Mouse (Mus musculus): ENCODE data around the gene Dcun1d3. TPM values are rescaled to one million over a fixed set of nuclear protein-coding genes. Genes with fewer than 3 reads are reported as not detected.
A peak's percentile ranks its signal among the peaks of the same experiment; 100 is the strongest.

Gene Dcun1d3
- polyA plus RNA-seq, 1 experiment from 2014 or later, result 10.0 TPM

DNA sequence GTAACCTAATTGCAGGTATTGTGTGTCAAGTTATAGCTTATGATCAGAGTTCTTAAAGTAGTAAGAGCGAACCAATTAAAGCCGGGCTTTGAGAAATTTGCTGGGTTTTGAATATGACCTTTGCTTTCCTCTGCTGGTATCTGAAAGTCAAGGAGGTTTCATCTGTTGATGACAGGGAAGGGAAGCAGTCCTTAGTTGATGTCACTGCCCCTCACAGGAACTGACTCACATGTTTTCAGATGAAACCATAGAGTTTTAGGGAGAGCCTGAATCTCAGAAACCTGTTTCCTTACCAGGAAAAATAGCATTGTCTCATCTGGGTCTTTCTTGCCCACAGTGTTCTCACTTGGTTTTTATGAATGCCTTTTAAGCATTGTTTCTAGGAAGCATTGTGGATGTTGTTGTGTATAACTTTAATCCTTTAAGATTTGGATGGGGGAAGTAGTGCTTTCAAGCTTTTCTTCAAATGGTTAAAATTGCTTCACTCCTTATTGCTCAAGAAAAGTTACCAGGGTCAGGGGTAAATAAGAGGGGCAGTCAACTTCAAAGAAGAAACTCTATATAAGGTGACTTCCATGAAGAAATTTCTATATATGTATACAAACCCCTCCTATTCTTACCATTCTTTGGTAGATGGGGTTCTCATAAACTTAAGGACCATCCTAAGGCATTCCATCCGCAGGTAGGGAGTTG lies 10.6 kb upstream of the Dcun1d3 start:
- WGBS, result 96% methylated on average over 3 of the region's 3 CpGs
- H3K36me3 ChIP-seq (ENCODE audit: control insufficient read depth, insufficient read depth, low read length), result no peaks in the 10 kb centered on the region
- no peak overlapping the region for H3K27ac ChIP-seq (ENCODE audit: low read depth, low read length)
- no peak overlapping the region for H3K4me2 ChIP-seq (ENCODE audit: low read depth, low read length)
- no peaks in the 10 kb centered on the region for H3K4me1 ChIP-seq (ENCODE audit: control insufficient read depth, insufficient read depth, low read length)
- no peaks in the 10 kb centered on the region for H3K27me3 ChIP-seq (ENCODE audit: control insufficient read depth, insufficient read depth, low read length)
- H3K4me3 ChIP-seq (ENCODE audit: low read depth, low read length), result no peak overlapping the region
- ATAC-seq (ENCODE audit: low read depth), result no peak
- H3K9ac ChIP-seq (replicated peaks; ENCODE audit: low read depth, low read length), result no peak overlapping the region
- no peaks in the 10 kb centered on the region for H3K9me3 ChIP-seq (ENCODE audit: control insufficient read depth, low read length)

DNA sequence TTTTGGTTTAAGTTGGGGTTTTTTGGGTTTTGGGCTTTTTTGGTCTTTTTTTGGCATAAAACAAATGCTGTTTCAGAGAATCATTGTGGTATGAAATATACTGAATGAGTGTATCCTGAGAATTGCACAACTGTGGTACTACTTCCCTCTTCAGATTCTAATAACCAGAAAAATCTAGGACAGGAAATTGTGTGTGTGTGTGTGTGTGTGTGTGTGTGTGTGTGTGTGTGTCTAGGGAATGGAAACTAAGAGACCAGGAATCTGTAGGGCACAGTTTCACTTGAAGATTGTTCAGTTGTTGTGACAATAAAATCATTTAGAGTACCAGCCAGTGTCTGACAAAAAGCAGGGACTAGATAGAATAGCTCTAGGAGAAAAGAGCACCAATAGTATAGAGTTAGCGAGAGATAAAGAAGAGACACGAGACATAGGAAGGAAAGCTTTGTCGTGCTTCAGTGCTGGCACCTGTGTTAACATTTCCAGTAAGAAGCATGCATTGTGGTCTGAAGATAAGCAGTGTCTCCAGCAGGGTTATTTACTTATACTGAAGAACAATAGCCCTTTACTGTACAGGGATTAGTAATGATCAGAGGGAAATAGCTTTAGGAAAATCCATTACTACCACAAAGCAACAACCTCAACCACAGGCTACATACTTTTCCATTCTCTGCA lies 3.4 kb upstream of the Dcun1d3 start:
- WGBS, result 69% methylated on average over 3 of the region's 3 CpGs
- H3K4me2 ChIP-seq (ENCODE audit: low read depth, low read length), result no peak overlapping the region
- H3K9ac ChIP-seq (replicated peaks; ENCODE audit: low read depth, low read length), result no peak overlapping the region
- no peak overlapping the region for H3K4me3 ChIP-seq (ENCODE audit: low read depth, low read length)
- H3K36me3 ChIP-seq (ENCODE audit: control insufficient read depth, insufficient read depth, low read length), result no peaks in the 10 kb centered on the region
- 0 out of 2 replicates have a peak, but pooled peaks cover 3% of the 10 kb centered on the region for H3K27me3 ChIP-seq (ENCODE audit: control insufficient read depth, insufficient read depth, low read length)
- no peak for ATAC-seq (ENCODE audit: low read depth)
- H3K27ac ChIP-seq (ENCODE audit: low read depth, low read length), result no peak overlapping the region
- peaks cover 9% of the 10 kb centered on the region for H3K4me1 ChIP-seq (ENCODE audit: control insufficient read depth, insufficient read depth, low read length)
- H3K9me3 ChIP-seq (ENCODE audit: control insufficient read depth, low read length), result no peaks in the 10 kb centered on the region

DNA sequence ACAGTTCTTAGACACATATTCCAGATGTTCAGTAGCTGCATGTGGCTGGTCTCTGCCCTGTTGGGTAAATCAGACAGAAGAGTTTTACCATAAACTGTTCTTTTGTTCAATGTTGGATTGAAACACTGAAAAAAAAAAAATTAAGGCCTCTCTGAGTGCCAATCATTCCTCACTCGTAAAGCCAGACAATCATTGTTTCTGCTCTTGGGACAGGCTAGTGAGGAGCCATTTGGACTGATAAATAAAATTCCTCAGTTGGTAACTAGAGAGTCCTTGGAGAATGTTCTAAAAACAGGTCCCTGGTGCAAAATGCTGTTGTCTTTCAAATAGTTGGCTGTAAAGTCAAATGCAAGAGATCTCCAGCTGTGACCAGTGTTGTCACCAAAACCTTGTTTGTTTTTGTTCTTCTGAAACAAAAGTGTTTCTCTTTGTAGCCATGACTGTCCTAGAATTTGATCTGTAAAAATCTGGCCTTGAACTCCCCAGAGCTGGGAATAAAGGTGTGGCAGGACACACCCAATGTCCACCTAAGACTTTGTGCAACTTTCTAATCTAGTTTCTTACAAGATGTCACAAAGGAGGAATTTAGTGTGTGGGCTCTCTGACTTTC lies 2.3 kb upstream of the Dcun1d3 start:
- no peak overlapping the region for H3K27ac ChIP-seq (ENCODE audit: low read depth, low read length)
- H3K36me3 ChIP-seq (ENCODE audit: control insufficient read depth, insufficient read depth, low read length), result no peaks in the 10 kb centered on the region
- H3K27me3 ChIP-seq (ENCODE audit: control insufficient read depth, insufficient read depth, low read length), result 0 out of 2 replicates have a peak, but pooled peaks cover 3% of the 10 kb centered on the region
- H3K9me3 ChIP-seq (ENCODE audit: control insufficient read depth, low read length), result no peaks in the 10 kb centered on the region
- peaks cover 14% of the 10 kb centered on the region for H3K4me1 ChIP-seq (ENCODE audit: control insufficient read depth, insufficient read depth, low read length)
- no peak for ATAC-seq (ENCODE audit: low read depth)
- H3K4me2 ChIP-seq (ENCODE audit: low read depth, low read length), result no peak overlapping the region
- no peak overlapping the region for H3K9ac ChIP-seq (replicated peaks; ENCODE audit: low read depth, low read length)
- WGBS, result 49% methylated on average over 1 of the region's 1 CpGs
- H3K4me3 ChIP-seq (ENCODE audit: low read depth, low read length), result no peak overlapping the region

DNA sequence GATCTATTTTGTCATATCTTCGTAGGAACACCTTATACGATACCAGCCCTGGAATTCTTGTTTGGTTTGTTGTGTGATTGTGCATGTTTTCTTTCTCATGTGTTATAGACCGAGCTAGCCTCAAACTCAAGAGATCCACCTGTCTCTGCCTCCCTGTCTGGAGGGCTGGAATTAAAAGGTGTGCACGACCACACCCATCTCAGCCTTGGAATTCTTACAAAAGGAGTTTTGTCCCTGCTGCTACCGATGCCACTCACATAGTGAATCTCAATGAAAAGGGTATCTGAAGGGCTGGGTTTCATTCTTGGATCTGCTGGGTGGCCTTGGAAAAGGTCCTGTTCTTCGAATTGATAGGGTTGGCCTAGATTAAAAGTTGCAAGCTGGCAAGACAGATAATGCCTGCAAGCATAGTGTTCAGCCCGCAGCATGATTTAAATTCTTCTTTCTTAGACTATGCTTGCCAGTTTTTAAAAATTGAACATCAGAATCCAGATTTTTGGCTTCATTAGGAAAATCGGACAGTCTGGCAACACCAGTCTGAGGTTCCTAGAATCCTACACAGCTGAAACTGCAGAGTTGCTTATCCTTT lies 1.5 kb upstream of the Dcun1d3 start:
- H3K4me1 ChIP-seq (ENCODE audit: control insufficient read depth, insufficient read depth, low read length), result peaks cover 14% of the 10 kb centered on the region
- 0 out of 2 replicates have a peak, but pooled peaks cover 3% of the 10 kb centered on the region for H3K27me3 ChIP-seq (ENCODE audit: control insufficient read depth, insufficient read depth, low read length)
- no peak for ATAC-seq (ENCODE audit: low read depth)
- no peak overlapping the region for H3K4me3 ChIP-seq (ENCODE audit: low read depth, low read length)
- no peak overlapping the region for H3K27ac ChIP-seq (ENCODE audit: low read depth, low read length)
- no peaks in the 10 kb centered on the region for H3K36me3 ChIP-seq (ENCODE audit: control insufficient read depth, insufficient read depth, low read length)
- H3K4me2 ChIP-seq (ENCODE audit: low read depth, low read length), result no peak overlapping the region
- WGBS, result 93% methylated on average over 8 of the region's 8 CpGs
- H3K9me3 ChIP-seq (ENCODE audit: control insufficient read depth, low read length), result no peaks in the 10 kb centered on the region
- H3K9ac ChIP-seq (replicated peaks; ENCODE audit: low read depth, low read length), result no peak overlapping the region

DNA sequence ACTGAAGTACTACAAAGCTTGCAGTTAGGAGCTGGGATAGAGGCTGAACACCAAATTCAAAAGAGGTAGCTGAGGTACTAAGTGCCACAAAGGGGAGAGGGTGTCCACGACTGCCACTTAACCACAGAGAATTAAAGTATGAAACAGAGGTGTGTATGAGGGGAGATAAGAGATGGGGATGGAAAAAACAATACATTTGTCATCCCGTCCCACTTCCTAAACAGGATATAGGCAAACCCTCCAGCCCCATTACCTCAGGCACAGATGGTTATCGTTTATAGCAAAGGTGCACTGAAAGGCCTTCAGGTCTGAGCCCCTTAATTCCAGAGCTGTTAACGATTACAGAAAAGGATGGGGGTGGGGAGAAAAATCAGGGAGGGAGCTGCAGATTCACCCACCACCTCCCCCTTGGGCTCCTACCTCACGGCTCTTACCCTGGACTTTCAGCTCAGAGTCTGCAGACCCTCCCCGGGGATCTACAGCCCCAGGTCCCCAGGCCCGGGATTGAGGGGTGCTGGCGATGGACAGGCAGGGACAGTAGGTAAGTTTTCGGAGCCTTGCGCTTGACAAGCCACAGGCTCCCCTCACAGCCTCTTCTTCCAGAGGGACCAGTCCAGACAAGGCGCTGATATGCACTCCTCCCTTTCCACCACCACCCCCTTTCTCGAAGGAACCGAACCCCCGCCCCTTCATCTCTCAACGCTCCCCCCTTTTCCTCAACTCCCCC lies 1.1 kb downstream of the Dcun1d3 start:
- 0 out of 2 replicates have a peak, but pooled peaks cover 3% of the 10 kb centered on the region for H3K27me3 ChIP-seq (ENCODE audit: control insufficient read depth, insufficient read depth, low read length)
- ATAC-seq (ENCODE audit: low read depth), result peak; percentile 60
- H3K4me2 ChIP-seq (ENCODE audit: low read depth, low read length), result peak overlapping the region; percentile 80
- peak overlapping the region; percentile 84 for H3K9ac ChIP-seq (replicated peaks; ENCODE audit: low read depth, low read length)
- peak overlapping the region; percentile 98 for H3K27ac ChIP-seq (ENCODE audit: low read depth, low read length)
- peak overlapping the region; percentile 64 for H3K4me3 ChIP-seq (ENCODE audit: low read depth, low read length)
- peaks cover 17% of the 10 kb centered on the region for H3K4me1 ChIP-seq (ENCODE audit: control insufficient read depth, insufficient read depth, low read length)
- WGBS, result 3% methylated on average over 15 of the region's 15 CpGs
- H3K9me3 ChIP-seq (ENCODE audit: control insufficient read depth, low read length), result no peaks in the 10 kb centered on the region
- H3K36me3 ChIP-seq (ENCODE audit: control insufficient read depth, insufficient read depth, low read length), result no peaks in the 10 kb centered on the region

DNA sequence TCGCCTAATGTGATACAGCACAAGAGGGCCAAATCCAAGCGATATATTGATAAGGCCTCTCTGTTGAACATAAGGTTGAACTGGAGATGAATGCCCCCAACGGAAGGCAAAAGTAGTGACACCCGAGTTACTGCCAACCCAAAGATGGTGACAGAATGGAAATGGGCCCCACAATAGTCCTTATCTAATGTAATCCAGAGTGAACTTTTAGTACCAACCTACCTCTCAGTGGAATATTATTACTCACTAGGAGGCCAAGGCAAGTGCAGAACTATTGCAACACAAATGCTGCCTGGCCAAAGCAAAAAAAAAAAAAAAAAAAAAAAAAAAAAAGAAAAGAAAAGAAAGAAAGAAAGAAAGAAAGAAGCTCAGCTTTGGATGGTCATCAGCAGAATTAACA lies 3.4 kb downstream of the Dcun1d3 start:
- Histone ChIP-seq H3K27ac (ENCODE audit: low read depth, low read length) (no peak overlapping the region), H3K9me3 (ENCODE audit: control insufficient read depth, low read length) (no peaks in the 10 kb centered on the region), H3K4me3 (ENCODE audit: low read depth, low read length) (no peak overlapping the region), H3K4me1 (ENCODE audit: control insufficient read depth, insufficient read depth, low read length) (peaks cover 17% of the 10 kb centered on the region), H3K9ac (replicated peaks; ENCODE audit: low read depth, low read length) (no peak overlapping the region), H3K4me2 (ENCODE audit: low read depth, low read length) (no peak overlapping the region), H3K36me3 (ENCODE audit: control insufficient read depth, insufficient read depth, low read length) (no peaks in the 10 kb centered on the region), H3K27me3 (ENCODE audit: control insufficient read depth, insufficient read depth, low read length) (0 out of 2 replicates have a peak, but pooled peaks cover 3% of the 10 kb centered on the region)
- ATAC-seq (ENCODE audit: low read depth), result no peak
- 97% methylated on average over 4 of the region's 4 CpGs for WGBS

DNA sequence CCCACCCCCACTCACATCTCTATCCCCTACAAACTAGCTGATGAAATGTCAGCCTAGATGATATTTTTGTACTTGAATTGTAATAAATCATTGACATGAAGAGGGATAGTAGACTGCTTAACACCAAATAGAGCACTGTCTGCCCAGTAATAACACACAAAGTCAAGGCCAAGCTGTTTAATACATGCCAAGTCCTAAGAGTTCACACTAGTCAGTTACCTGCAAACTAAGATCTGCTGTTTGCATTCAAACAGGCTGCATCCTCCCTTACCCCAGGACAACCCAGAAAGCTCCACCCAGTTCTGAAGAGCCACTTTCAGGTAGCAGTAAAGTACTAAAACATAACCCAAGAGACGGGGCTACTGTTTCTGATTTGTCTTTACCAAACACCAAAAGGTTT lies 3.9 kb downstream of the Dcun1d3 start:
- Histone ChIP-seq H3K9me3 (ENCODE audit: control insufficient read depth, low read length) (no peaks in the 10 kb centered on the region), H3K4me3 (ENCODE audit: low read depth, low read length) (no peak overlapping the region), H3K4me1 (ENCODE audit: control insufficient read depth, insufficient read depth, low read length) (peaks cover 14% of the 10 kb centered on the region), H3K27ac (ENCODE audit: low read depth, low read length) (no peak overlapping the region), H3K27me3 (ENCODE audit: control insufficient read depth, insufficient read depth, low read length) (0 out of 2 replicates have a peak, but pooled peaks cover 3% of the 10 kb centered on the region), H3K9ac (replicated peaks; ENCODE audit: low read depth, low read length) (no peak overlapping the region), H3K4me2 (ENCODE audit: low read depth, low read length) (no peak overlapping the region), H3K36me3 (ENCODE audit: control insufficient read depth, insufficient read depth, low read length) (no peaks in the 10 kb centered on the region)
- ATAC-seq (ENCODE audit: low read depth), result no peak
- 100% methylated on average over 1 of the region's 1 CpGs for WGBS

DNA sequence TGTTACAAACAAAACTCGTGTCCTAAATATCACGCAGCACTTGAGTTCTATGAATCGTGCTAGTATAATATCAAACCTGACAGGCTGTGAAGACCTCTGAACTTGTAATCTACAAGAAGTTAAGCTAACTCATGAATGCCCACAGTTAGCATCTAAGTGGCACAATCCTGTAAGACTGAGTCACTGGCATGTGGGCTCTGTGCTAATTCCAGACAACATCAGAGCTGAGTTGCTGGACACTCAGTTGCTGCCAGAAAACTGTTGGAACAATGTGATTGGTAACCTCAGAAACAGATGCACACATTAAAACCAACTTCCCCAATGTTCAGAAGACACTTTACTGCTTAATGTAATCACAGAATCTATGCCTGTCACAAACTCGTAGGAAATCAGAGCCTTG lies 8.2 kb downstream of the Dcun1d3 start:
- no peak for ATAC-seq (ENCODE audit: low read depth)
- 0 out of 2 replicates have a peak, but pooled peaks cover 3% of the 10 kb centered on the region for H3K4me1 ChIP-seq (ENCODE audit: control insufficient read depth, insufficient read depth, low read length)
- no peaks in the 10 kb centered on the region for H3K9me3 ChIP-seq (ENCODE audit: control insufficient read depth, low read length)
- no peaks in the 10 kb centered on the region for H3K27me3 ChIP-seq (ENCODE audit: control insufficient read depth, insufficient read depth, low read length)
- H3K36me3 ChIP-seq (ENCODE audit: control insufficient read depth, insufficient read depth, low read length), result no peaks in the 10 kb centered on the region
- H3K4me3 ChIP-seq (ENCODE audit: low read depth, low read length), result no peak overlapping the region
- 94% methylated on average over 4 of the region's 4 CpGs for WGBS
- H3K27ac ChIP-seq (ENCODE audit: low read depth, low read length), result no peak overlapping the region
- no peak overlapping the region for H3K9ac ChIP-seq (replicated peaks; ENCODE audit: low read depth, low read length)
- H3K4me2 ChIP-seq (ENCODE audit: low read depth, low read length), result no peak overlapping the region
